Mouse (Mus musculus): ENCODE data around the gene Rmnd5b.
"Not testable (repeated sequence)": the region's sequence is repeated elsewhere in the genome, so short reads cannot be mapped to it uniquely, and the experiment has no call there.

Gene Rmnd5b

GRCm38 (mm10) chr11:51620084-51620483 lies 15.6 kb downstream of the Rmnd5b start:
- no peak for DNase-seq

GRCm38 (mm10) chr11:51619409-51620060 lies 16.2 kb downstream of the Rmnd5b start, which contains the start of gene Nhp2:
Gene Nhp2 (plus strand): TSS chr11:51619735.
- DNase-seq = peak; percentile 97

GRCm38 (mm10) chr11:51618894-51619408 lies 16.7 kb downstream of the Rmnd5b start:
- no peak for DNase-seq

GRCm38 (mm10) chr11:51617693-51618092 lies 18.0 kb downstream of the Rmnd5b start:
- peak; percentile 73 for DNase-seq

GRCm38 (mm10) chr11:51616113-51616512 lies 19.6 kb downstream of the Rmnd5b start:
- not testable (repeated sequence) for DNase-seq

- no peak for DNase-seq
Observed at GRCm38 (mm10) chr11:51615601-51616000, 20.1 kb downstream of the Rmnd5b start.

GRCm38 (mm10) chr11:51615129-51615528 lies 20.6 kb downstream of the Rmnd5b start:
- no peak for DNase-seq

- no peak for DNase-seq
Observed at GRCm38 (mm10) chr11:51614256-51614655, 21.4 kb downstream of the Rmnd5b start.

GRCm38 (mm10) chr11:51609940-51610339 lies 25.8 kb downstream of the Rmnd5b start:
- DNase-seq = not testable (repeated sequence)

- DNase-seq = no peak
Observed at GRCm38 (mm10) chr11:51609266-51609909, 26.3 kb downstream of the Rmnd5b start.

GRCm38 (mm10) chr11:51607096-51607738 lies 28.5 kb downstream of the Rmnd5b start:
- DNase-seq = no peak

GRCm38 (mm10) chr11:51606447-51607095 lies 29.1 kb downstream of the Rmnd5b start, which contains the start of gene Hnrnpab:
Gene Hnrnpab (minus strand): TSS chr11:51606847.
- peak; percentile 98 for DNase-seq

- peak; percentile 83 for DNase-seq
Observed at GRCm38 (mm10) chr11:51605602-51606446, 29.9 kb downstream of the Rmnd5b start.

GRCm38 (mm10) chr11:51602253-51602652 lies 33.4 kb downstream of the Rmnd5b start:
- DNase-seq = no peak

GRCm38 (mm10) chr11:51597553-51597952 lies 38.1 kb downstream of the Rmnd5b start:
- no peak for DNase-seq

GRCm38 (mm10) chr11:51595459-51596083 lies 40.1 kb downstream of the Rmnd5b start:
- no peak for DNase-seq

GRCm38 (mm10) chr11:51594715-51595350 lies 40.9 kb downstream of the Rmnd5b start:
- no peak for DNase-seq

- DNase-seq = no peak
Observed at GRCm38 (mm10) chr11:51593849-51594248, 41.8 kb downstream of the Rmnd5b start.

- no peak for DNase-seq
Observed at GRCm38 (mm10) chr11:51593368-51593767, 42.3 kb downstream of the Rmnd5b start.

GRCm38 (mm10) chr11:51591915-51592314 lies 43.8 kb downstream of the Rmnd5b start:
- DNase-seq = no peak

GRCm38 (mm10) chr11:51591168-51591567 lies 44.5 kb downstream of the Rmnd5b start:
- DNase-seq = no peak

All from cerebellum, adult 9-11 months (tissue).